Mouse (Mus musculus) liver, adult (tissue): Measurements from ENCODE around the gene Ldb3.

Experiments
- GATA4 ChIP-seq: IDR thresholded peaks from 2 replicates; pipeline ENCODE4 v1.6.1; 2014; ENCODE audit warnings: mild to moderate bottlenecking, low read length; ENCODE audit not compliant: insufficient replicate concordance

Gene Ldb3

DNA sequence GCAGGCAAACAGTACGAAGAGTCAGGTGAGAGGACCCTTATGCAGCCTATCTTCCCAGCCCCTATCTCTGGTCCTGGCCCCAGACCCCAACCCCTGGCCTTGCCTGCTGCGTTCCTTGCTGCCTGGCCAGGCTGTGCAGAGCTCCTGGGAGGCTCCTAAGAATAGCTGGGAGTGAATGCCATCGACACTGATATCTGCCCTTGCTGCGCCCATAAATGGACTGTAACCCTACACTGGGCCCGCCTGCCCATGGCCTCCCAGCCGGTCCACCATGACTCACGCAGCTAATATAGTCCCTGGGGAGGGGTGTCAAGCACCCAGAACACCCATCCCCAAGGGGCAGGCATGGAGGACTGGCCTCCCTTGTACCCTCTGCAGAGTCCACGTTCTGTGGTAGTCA lies at the start of gene Ldb3:
TSS of gene Ldb3 (minus strand) at position 185 of the 400 bp plus-strand sequence.
- TF ChIP-seq GATA4: no peak

DNA sequence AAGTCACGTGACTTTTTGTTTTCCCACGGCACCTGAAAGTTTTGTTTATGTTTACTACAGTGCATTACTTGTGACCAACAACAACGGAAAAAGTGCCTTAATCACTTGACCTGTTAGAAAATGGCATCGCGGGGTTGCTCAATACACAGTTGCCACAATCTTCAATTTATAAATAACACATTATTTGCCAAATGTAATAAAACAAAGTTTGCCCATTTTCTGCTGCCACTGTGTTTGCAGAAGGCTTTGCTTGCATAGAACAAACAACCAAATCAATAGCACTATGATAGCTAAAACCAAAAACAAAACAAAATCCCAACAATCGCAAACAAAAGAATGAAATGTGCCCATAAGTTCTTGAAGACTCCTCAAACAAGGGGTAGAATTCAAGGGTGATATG lies 47.2 kb upstream of the Ldb3 start:
- TF ChIP-seq GATA4: no peak

DNA sequence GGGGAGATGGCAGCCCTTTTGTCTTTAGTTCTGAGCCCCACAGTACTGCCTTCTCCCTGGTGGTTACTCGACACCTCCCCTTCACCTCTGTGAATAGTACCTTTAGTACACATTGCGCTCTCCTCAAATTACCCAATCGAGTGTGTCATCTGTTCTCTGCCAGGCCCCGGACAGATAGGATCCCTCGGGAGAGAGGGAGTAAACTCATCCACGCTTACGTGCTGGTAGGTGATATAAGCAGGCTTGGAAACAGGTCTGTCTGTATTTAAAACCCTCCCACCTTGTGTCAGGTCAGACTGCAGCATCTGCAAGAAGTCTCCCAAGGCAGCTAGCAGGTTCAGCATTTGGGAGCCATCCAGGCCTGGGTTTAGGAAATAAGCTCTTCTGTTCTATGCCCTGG lies 46.7 kb upstream of the Ldb3 start:
- TF ChIP-seq GATA4: peak; percentile 51; the same call in 1 of the 2 replicates

DNA sequence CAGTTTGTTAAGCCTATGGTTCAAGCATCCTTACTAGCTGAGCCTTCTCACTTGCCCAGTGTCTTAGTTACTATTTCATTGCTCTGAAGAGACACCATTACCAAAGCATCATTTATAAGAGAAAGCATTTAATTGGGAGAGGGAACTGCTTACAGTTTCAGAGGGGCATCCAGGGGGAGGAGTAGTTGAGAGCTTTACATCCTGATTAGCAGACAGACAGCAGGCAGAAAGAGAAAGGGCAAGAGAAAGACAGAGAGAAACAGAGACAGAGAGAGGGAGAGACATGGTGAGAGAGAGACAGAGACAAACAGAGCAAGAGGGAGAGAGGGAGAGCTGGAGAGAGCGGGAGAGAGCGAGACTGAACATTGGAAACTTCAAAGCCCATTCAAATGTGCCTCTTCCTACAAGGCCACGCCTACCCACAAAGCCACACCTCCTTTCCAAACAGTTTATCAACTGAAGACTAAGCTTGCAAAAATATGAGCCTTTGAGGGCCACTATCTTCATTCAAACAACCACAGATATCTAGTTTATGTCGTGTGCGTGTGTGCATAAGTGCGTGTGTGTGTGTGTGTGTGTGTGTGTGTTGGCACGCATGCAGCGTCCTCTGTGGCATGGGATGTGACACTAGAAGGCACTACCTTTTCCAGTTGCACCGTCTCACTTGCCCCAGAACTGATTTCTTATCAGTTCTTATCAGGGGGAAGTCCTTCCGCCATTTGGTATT lies 44.4 kb upstream of the Ldb3 start:
- TF ChIP-seq GATA4: no peak

DNA sequence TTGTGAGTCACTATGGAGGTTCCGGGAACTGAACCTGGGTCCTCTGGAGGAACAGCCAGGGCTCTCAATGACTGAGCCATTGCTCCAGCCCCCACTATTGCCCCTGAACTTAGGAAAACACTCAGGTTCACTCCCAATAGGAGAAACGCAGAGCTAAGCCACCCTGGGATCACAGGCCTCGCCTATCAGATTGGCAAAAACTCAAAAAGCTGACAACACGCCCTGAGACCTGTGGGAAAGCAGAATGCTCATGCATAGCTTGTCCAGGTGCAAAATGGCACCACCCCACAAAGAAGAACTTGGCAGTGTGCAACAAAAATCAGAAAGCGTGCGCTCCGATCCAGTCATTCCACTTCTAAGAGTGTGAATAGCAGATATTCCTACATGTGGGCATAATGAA lies 38.3 kb upstream of the Ldb3 start:
- TF ChIP-seq GATA4: peak; percentile 81; the same call in 1 of the 2 replicates

DNA sequence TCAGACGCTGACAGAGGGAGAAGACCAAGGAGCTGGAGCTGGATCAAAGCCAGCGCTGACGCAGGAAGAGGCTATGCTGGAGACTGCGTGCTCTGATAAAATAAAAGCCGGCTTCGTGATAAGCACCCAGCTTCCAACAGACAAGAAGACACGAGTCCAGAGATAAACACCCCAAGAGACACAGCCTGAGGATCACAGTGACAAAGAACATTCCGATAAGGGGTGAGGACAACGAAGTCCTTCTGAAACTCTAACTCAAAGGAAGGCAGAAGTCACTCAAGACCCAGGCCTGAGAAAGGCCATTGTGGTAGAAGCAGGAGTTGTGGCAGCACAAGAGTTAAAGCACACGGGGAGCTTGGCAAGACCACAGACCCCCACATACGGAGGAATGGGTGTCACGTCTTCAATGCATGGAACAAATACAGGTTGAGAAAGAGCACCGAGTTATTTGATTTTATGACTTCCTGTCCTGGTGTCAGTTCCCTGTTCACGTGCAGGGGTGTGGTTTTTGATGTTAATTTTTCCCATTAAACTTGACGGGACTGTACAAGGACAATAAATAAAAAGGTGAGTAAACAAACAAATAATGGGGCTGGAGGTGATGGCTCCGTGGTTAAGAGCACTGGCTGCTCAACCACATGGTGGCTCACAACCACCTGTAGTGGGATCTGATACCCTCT lies 35.2 kb upstream of the Ldb3 start:
- no peak for TF ChIP-seq GATA4

DNA sequence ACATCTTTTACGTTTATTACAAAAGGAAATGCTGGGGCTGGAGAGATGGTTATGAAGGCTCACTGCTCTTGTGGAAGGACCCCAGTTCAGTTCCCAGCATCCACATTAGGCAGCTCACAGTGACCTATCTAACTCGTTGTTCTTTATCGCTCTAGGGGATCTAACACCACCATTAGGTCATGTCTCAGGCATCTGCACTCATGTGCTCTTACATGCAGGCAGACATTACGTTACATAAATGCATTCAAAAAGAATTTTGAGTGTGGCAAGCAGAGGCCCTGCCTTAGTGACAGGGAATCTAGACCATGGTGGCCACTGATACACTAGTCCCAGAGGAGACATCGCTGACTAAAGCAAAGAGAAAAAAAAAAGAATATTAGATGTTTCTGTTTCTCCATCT lies 34.6 kb upstream of the Ldb3 start:
- TF ChIP-seq GATA4: no peak

DNA sequence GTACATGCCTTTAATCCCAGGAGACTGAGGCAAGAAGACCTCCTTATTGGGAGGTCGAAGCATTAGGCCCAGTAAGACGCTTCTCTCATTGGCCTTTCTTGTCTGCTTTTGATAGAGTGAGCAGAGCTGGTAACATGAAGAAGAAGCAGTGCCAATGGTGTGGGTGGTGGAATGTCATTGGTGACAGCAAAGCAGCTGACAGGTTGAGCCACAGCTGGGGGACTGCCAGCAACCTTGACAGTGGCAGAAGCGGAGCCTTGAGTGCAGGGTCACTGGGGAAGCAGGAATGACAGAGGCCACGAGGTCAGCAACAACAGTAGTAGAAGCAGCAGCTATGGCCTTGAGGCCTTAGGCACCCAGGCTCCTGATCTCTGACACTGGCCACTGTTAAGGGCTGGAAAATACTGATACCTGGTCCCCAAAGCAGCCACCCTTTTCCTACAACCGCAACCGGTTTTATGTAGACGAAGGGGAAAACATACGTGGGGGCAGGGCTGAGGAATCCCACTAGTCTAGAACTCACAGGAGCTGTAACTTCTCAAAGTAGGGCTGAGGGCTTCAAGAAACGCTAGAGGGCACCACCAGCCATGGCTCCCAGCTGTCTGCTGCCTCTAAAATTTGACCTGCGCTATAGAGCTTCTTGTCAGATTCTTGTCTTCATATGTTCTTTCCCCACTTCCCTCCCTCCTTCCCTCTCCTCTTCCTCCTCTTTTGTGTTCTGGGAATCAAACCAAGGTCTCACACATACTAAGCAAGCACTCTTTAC lies 32.3 kb upstream of the Ldb3 start:
- TF ChIP-seq GATA4: no peak

DNA sequence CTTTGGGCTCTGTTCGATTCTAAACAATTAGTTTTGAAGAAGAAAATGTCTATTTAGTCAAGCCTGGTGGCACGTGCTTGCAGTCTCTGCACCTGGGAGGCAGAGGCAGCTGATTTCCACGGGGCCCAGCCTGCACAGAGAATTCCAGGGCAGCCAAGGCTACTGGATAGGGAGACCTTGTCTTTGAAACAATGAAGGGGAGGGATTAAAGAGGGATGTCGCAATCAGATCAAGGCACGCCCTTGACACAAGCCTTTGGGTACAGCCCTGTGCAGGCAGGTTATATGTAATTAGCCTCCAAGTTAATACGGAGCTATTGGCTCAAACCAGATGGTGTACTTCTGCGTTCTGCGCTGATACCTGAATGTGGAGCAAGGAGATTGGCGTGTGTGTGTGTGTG lies 30.3 kb upstream of the Ldb3 start:
- no peak for TF ChIP-seq GATA4

DNA sequence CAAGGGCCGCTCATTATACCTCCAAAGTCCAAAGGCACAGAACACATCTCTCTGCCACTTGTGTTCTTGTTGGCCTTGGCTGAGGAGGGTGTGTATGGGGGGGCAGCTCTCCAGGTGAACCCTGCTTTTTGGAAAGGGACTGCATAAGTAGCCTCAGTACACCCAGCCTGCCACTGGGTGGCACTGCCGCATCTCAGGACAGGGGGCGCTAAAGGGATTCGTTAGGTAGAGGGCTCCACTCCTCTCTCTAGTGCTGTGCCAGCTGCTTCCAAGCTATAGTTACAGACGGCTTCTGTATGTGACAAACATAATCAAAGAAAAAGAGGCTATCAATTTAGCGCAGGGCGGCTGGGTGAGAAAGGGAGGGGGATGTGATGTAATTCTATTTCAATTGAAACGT lies 28.3 kb upstream of the Ldb3 start:
- no peak for TF ChIP-seq GATA4

DNA sequence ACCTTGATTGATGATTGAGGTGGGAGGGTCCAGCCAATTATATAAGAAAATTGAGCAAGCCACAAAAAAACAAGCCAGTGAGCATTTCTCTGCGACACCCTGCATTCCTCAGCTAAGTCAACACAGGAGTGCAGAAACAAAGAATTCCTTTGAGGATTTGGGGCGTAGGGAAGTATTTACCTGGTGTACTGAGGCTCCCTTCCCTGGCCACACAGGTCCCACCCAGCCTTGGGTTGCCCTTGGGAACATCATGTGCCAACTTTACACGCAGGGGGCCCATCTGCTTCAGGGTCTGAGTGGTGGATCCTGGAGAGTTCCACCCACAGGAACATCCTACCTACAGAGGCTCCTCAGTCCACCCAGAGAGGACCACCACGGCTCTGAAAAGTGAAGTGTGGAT lies 27.1 kb upstream of the Ldb3 start:
- TF ChIP-seq GATA4: no peak

DNA sequence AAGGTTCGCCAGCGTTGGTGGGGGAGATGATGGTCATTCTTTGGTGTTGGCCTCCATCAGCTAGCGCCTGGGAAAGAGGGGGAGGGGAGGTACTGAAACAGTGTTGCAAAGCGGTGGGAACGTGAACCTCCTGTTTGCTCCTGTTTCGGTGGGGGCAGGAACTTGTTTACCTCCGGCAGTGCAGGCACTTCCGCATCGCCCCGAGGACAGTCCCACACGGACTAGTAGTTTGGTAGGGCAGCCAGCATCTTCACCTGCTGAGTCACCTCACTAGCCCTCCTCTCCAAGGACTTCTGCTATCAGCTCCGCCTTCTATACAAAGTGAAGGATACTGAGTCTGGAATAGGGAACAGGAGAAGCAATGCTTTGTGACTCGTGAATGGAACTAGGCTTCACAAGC lies 26.6 kb upstream of the Ldb3 start:
- TF ChIP-seq GATA4: no peak

DNA sequence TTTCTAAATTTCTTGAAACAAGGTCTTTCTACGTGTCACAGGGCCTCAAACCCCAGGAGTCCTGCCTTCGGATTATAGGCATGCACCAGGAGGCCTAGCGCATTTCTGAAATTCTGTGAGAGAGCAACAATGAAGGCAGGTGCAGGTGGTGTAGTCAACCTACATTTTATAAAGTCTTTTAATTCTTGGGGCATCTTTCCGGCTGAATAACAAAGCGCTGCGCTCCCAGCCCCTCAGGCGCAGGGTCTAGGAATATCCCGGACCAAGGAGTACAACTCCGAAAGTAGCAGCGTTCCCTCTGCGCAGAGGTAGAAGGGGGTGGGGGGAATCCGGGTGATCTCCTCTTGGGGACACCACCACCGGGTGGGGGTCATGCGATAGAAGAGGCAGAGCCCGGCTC lies 26.1 kb upstream of the Ldb3 start:
- TF ChIP-seq GATA4: no peak

DNA sequence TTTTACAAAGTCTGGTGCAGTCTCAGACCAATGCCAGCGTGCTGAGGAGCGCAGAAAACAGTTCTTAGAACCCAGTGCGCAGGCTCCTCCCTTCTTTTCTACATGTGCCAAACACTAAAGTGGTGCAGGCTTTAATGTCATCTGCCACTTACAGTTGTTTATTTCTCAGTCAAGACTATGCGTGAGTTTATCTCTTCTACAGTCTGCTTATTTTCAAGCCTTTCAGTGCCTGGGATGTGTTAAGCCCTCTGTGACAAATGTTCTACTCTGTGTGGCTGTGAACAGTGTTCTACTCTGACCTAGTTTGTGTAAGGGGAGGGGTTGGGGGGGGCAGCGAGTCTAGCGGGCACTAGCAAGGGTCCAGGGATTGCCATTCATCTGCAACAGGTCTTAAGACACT lies 25.0 kb upstream of the Ldb3 start:
- no peak for TF ChIP-seq GATA4

DNA sequence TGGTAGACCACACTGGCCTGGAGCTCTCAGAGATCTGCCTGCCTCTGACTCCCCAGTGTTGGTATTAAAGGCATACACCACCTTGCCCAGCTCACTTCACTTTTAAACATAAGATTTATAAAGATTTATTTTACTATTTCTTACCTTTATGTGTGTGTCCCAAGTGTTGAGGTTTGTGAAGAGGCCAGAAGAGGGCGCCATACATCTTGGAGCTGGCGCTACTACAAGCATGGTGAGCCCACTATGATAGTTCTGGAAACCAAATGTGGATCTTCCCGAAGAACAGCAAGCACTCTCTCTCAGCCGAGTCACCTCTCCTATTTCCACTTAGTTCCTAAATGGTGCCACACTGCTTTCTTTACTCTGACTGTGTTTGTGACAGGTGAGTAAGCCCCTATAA lies 23.7 kb upstream of the Ldb3 start:
- no peak for TF ChIP-seq GATA4

DNA sequence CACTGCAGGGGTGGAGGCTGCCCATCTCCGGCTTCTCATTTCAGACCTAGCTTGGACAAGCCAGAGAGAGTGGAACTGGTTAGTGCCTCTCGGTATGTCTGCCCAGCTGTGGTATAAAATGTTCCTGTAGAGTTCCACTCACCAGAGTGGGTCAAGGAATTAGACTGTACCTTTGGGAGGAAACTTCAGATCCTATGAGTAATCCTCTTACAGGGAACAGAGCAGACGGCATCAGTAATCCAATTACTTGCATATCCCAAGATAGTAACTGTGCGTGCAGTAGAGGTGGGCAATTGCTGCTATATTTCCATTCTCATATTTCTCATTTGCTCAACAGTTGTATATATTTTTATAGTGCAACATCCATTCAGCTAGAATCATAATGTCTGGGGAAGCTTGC lies 23.1 kb upstream of the Ldb3 start:
- TF ChIP-seq GATA4: no peak
